Mouse (Mus musculus): ENCODE results near the gene Rbfox3. TPM values are rescaled to one million over a fixed set of nuclear protein-coding genes. Genes with fewer than 3 reads are reported as not detected.

Rbfox3 gene
- polyA plus RNA-seq, 1 experiment from 2014 or later = 54.9 TPM

DNA sequence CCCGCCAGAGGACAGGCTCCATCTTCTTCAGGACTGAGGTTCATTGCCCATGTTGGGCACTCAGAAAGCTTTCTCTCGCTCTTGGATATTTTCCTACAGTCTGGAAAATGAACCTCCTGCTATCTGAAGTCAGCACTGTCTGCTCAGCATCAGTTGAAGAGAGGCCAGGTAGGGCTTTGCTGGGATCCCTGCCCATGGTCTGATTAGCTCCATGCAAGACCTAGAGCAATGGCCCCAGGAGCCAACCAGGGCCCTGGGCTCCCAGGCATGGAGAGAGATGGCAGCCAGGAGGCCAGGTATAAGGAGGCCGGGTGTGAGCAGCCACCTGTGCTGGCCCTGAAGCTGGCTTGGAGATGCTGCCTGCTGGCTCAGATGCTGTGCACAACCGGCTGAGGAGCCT, 198.6 kb downstream of the Rbfox3 start:
- ATAC-seq = no peak

DNA sequence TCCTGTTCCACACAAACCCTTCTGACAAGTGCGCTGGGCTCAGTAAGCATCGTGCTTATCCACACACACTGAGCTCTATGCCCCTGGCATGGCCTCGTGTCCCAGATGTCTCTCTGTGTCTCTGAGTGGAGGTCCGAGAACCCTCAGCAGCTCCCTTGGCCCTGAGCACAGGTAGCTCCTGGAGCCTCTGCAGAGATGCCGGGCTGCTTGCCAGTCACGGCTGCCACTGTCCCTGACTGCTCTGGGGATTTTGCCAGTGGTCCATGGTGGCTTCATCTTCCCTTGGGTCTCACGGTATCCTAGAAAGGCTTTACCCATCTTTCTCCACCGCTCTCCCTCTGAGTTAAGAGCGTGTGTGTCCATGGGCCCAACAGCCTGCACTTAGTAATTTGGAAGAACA, 199.3 kb downstream of the Rbfox3 start:
- ATAC-seq = no peak

More for the DNA sequence above, 198.6 kb downstream of the Rbfox3 start:
- peaks cover 35% of the 10 kb centered on the region for H3K4me1 ChIP-seq (ENCODE audit: control insufficient read depth, insufficient read depth, low read length)
- H3K4me3 ChIP-seq (ENCODE audit: low read depth, low read length) = no peak overlapping the region
- H3K36me3 ChIP-seq (ENCODE audit: control insufficient read depth, insufficient read depth, low read length) = no peaks in the 10 kb centered on the region
- H3K9ac ChIP-seq (ENCODE audit: low read depth, low read length) = no peak overlapping the region
- WGBS = 62% methylated on average over 4 of the region's 4 CpGs
- no peak overlapping the region for H3K4me2 ChIP-seq (ENCODE audit: low read length)
- no peaks in the 10 kb centered on the region for H3K9me3 ChIP-seq (replicated peaks; ENCODE audit: control insufficient read depth, low read length, poor library complexity, severe bottlenecking)
- no peaks in the 10 kb centered on the region for H3K27me3 ChIP-seq (ENCODE audit: control insufficient read depth, insufficient read depth, low read depth, low read length)
- peak overlapping the region; percentile 23 for H3K27ac ChIP-seq (ENCODE audit: low read length)

DNA sequence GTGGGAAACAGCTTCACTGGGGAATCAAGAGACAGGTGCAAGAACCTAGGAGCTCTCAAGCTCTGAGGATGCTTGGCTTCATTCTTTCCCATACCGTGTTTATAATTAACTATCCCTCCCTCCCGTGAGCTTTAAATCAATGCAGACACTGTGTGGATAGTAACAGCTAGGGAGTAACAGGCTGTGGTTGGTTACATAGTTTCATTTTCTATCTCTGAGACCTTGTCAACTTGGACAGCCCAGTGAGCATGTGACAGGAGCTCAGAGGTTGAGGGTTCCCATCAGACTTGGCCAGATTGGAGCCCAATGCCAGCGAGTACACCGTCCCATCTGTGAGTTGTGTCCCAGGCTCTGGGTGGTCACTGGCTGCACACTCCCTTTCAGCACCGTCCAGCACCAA, 201.4 kb downstream of the Rbfox3 start:
- no peaks in the 10 kb centered on the region for H3K36me3 ChIP-seq (ENCODE audit: control insufficient read depth, insufficient read depth, low read length)

More for the DNA sequence above, 199.3 kb downstream of the Rbfox3 start:
- 74% methylated on average over 9 of the region's 9 CpGs for WGBS
- H3K9ac ChIP-seq (ENCODE audit: low read depth, low read length) = no peak overlapping the region
- H3K4me2 ChIP-seq (ENCODE audit: low read length) = no peak overlapping the region
- H3K9me3 ChIP-seq (replicated peaks; ENCODE audit: control insufficient read depth, low read length, poor library complexity, severe bottlenecking) = no peaks in the 10 kb centered on the region
- peaks cover 35% of the 10 kb centered on the region for H3K4me1 ChIP-seq (ENCODE audit: control insufficient read depth, insufficient read depth, low read length)
- H3K36me3 ChIP-seq (ENCODE audit: control insufficient read depth, insufficient read depth, low read length) = no peaks in the 10 kb centered on the region
- no peak overlapping the region for H3K4me3 ChIP-seq (ENCODE audit: low read depth, low read length)
- no peaks in the 10 kb centered on the region for H3K27me3 ChIP-seq (ENCODE audit: control insufficient read depth, insufficient read depth, low read depth, low read length)
- H3K27ac ChIP-seq (ENCODE audit: low read length) = 0 out of 2 replicates have a peak overlapping the region, but pooled peaks have one; percentile 26

DNA sequence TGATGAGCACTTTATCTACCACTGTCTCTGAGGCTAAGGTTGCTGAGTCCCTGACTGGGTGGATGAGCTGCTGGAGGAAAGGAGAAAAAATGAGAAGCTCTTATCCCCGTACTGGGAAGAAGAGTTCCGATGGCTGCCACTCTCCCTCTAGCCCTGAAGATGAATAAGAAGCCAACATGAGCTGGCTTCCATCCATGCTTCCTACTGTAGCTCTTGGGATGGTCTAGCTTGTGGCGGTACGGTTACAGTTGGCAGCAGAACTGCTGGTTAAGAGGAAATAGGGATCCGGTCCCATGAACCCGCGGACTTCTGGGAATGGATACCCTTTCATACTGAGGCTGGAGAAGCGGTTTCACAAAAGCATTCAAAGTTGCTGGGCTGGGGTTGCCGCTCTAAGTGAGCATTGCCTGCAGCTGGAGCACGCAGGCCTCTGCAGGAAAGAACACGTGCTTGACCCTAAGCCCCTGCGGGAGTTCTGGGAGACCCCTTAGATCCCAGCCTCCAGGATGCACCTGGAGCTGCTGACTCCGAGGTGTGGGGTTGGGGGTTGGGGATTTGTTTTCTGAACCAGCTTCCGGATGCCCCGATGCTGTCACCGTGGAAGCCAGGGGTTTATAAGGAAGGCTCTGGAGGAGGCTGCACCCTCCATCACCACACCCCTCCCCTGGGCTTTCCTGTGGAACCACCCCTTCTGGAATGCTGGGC, 215.0 kb downstream of the Rbfox3 start:
- Histone ChIP-seq H3K4me1 (ENCODE audit: control insufficient read depth, insufficient read depth, low read length) (peaks cover 18% of the 10 kb centered on the region; the same call in 1 of the 2 replicates), H3K36me3 (ENCODE audit: control insufficient read depth, insufficient read depth, low read length) (no peaks in the 10 kb centered on the region), H3K27ac (ENCODE audit: low read length) (no peak overlapping the region), H3K4me3 (ENCODE audit: low read depth, low read length) (no peak overlapping the region), H3K9ac (ENCODE audit: low read depth, low read length) (no peak overlapping the region), H3K27me3 (ENCODE audit: control insufficient read depth, insufficient read depth, low read depth, low read length) (no peaks in the 10 kb centered on the region), H3K4me2 (ENCODE audit: low read length) (no peak overlapping the region), H3K9me3 (replicated peaks; ENCODE audit: control insufficient read depth, low read length, poor library complexity, severe bottlenecking) (no peaks in the 10 kb centered on the region)
- 56% methylated on average over 16 of the region's 16 CpGs for WGBS
- ATAC-seq = no peak

More for the DNA sequence above, 201.4 kb downstream of the Rbfox3 start:
- no peaks in the 10 kb centered on the region for H3K9me3 ChIP-seq (replicated peaks; ENCODE audit: control insufficient read depth, low read length, poor library complexity, severe bottlenecking)
- H3K27ac ChIP-seq (ENCODE audit: low read length) = no peak overlapping the region
- peaks cover 26% of the 10 kb centered on the region for H3K4me1 ChIP-seq (ENCODE audit: control insufficient read depth, insufficient read depth, low read length)
- no peak for ATAC-seq
- no peak overlapping the region for H3K9ac ChIP-seq (ENCODE audit: low read depth, low read length)
- WGBS = 88% methylated on average over 5 of the region's 5 CpGs
- no peak overlapping the region for H3K4me3 ChIP-seq (ENCODE audit: low read depth, low read length)
- no peaks in the 10 kb centered on the region for H3K27me3 ChIP-seq (ENCODE audit: control insufficient read depth, insufficient read depth, low read depth, low read length)
- no peak overlapping the region for H3K4me2 ChIP-seq (ENCODE audit: low read length)

- 89% methylated on average over 7 of the region's 7 CpGs for WGBS
- Histone ChIP-seq H3K9ac (ENCODE audit: low read depth, low read length) (no peak overlapping the region), H3K4me1 (ENCODE audit: control insufficient read depth, insufficient read depth, low read length) (peaks cover 18% of the 10 kb centered on the region; the same call in 1 of the 2 replicates), H3K27me3 (ENCODE audit: control insufficient read depth, insufficient read depth, low read depth, low read length) (no peaks in the 10 kb centered on the region), H3K27ac (ENCODE audit: low read length) (no peak overlapping the region), H3K4me3 (ENCODE audit: low read depth, low read length) (no peak overlapping the region), H3K4me2 (ENCODE audit: low read length) (no peak overlapping the region), H3K36me3 (ENCODE audit: control insufficient read depth, insufficient read depth, low read length) (no peaks in the 10 kb centered on the region), H3K9me3 (replicated peaks; ENCODE audit: control insufficient read depth, low read length, poor library complexity, severe bottlenecking) (no peaks in the 10 kb centered on the region)
- no peak for ATAC-seq
These were observed 218.1 kb downstream of the Rbfox3 start for GRCm38 (mm10) chr11:118693276-118693675.

GRCm38 (mm10) chr11:118690262-118690661, 221.1 kb downstream of the Rbfox3 start:
- Histone ChIP-seq H3K27ac (ENCODE audit: low read length) (no peak overlapping the region), H3K4me1 (ENCODE audit: control insufficient read depth, insufficient read depth, low read length) (peaks cover 14% of the 10 kb centered on the region; the same call in 1 of the 2 replicates)
- WGBS = 87% methylated on average over 8 of the region's 8 CpGs

DNA sequence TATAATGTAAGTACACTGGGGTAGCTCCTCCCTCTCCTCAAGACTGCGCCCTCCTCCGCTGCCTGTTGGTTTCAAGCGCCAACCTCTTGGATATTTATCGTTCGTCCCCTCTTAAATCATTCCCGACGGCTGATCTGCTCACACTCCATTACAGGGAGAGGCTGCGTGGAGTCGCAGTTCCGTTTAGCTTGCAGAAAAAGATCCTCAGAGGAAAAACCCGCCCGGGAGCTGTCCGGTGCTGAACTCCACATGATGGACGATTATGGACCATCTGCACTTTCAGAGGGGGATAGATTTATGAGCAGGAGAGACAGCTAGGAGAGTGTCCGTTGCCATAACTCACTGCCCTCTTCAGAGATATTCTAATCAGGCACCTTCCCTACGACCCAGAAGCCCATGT, 226.0 kb downstream of the Rbfox3 start:
- Histone ChIP-seq H3K36me3 (ENCODE audit: control insufficient read depth, insufficient read depth, low read length) (no peaks in the 10 kb centered on the region), H3K4me3 (ENCODE audit: low read depth, low read length) (no peak overlapping the region), H3K4me2 (ENCODE audit: low read length) (no peak overlapping the region), H3K4me1 (ENCODE audit: control insufficient read depth, insufficient read depth, low read length) (peaks cover 20% of the 10 kb centered on the region), H3K9me3 (replicated peaks; ENCODE audit: control insufficient read depth, low read length, poor library complexity, severe bottlenecking) (no peaks in the 10 kb centered on the region), H3K27ac (ENCODE audit: low read length) (peak overlapping the region; percentile 1; the same call in 1 of the 2 replicates), H3K9ac (ENCODE audit: low read depth, low read length) (0 out of 2 replicates have a peak overlapping the region, but pooled peaks have one; percentile 16), H3K27me3 (ENCODE audit: control insufficient read depth, insufficient read depth, low read depth, low read length) (no peaks in the 10 kb centered on the region)
- no peak for ATAC-seq
- 12% methylated on average over 16 of the region's 16 CpGs for WGBS

More at GRCm38 (mm10) chr11:118690262-118690661, 221.1 kb downstream of the Rbfox3 start:
- no peak overlapping the region for H3K9ac ChIP-seq (ENCODE audit: low read depth, low read length)
- no peak overlapping the region for H3K4me2 ChIP-seq (ENCODE audit: low read length)
- H3K9me3 ChIP-seq (replicated peaks; ENCODE audit: control insufficient read depth, low read length, poor library complexity, severe bottlenecking) = no peaks in the 10 kb centered on the region
- no peak for ATAC-seq
- no peaks in the 10 kb centered on the region for H3K36me3 ChIP-seq (ENCODE audit: control insufficient read depth, insufficient read depth, low read length)
- H3K4me3 ChIP-seq (ENCODE audit: low read depth, low read length) = no peak overlapping the region
- H3K27me3 ChIP-seq (ENCODE audit: control insufficient read depth, insufficient read depth, low read depth, low read length) = no peaks in the 10 kb centered on the region

GRCm38 (mm10) chr11:118684665-118685064, 226.7 kb downstream of the Rbfox3 start:
- 82% methylated on average over 4 of the region's 4 CpGs for WGBS
- H3K4me1 ChIP-seq (ENCODE audit: control insufficient read depth, insufficient read depth, low read length) = peaks cover 28% of the 10 kb centered on the region
- H3K4me2 ChIP-seq (ENCODE audit: low read length) = no peak overlapping the region
- no peaks in the 10 kb centered on the region for H3K27me3 ChIP-seq (ENCODE audit: control insufficient read depth, insufficient read depth, low read depth, low read length)
- ATAC-seq = no peak
- H3K27ac ChIP-seq (ENCODE audit: low read length) = no peak overlapping the region
- no peak overlapping the region for H3K4me3 ChIP-seq (ENCODE audit: low read depth, low read length)
- H3K36me3 ChIP-seq (ENCODE audit: control insufficient read depth, insufficient read depth, low read length) = no peaks in the 10 kb centered on the region
- no peaks in the 10 kb centered on the region for H3K9me3 ChIP-seq (replicated peaks; ENCODE audit: control insufficient read depth, low read length, poor library complexity, severe bottlenecking)
- no peak overlapping the region for H3K9ac ChIP-seq (ENCODE audit: low read depth, low read length)

DNA sequence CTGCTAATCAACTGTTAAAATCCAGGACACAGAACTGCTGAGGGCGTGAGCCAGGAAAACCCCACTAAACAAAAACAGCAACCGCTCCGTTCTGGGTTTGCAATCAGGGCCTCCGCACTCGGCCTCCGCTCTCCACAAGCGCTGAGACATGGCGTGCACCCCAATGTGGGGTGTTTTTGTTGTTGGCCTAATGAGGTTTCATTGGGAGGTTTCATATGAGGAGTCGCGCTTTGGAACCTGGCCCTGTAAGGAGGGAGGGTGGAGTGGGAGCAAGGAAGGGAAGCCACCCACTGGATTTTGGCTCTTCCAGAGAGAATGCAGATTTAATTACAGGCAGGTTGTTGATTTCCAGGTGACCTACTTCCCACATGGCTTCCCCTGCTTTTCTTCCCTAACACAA, 230.7 kb downstream of the Rbfox3 start:
- no peaks in the 10 kb centered on the region for H3K27me3 ChIP-seq (ENCODE audit: control insufficient read depth, insufficient read depth, low read depth, low read length)
- no peaks in the 10 kb centered on the region for H3K36me3 ChIP-seq (ENCODE audit: control insufficient read depth, insufficient read depth, low read length)
- no peak overlapping the region for H3K9ac ChIP-seq (ENCODE audit: low read depth, low read length)
- H3K4me1 ChIP-seq (ENCODE audit: control insufficient read depth, insufficient read depth, low read length) = peaks cover 37% of the 10 kb centered on the region
- H3K27ac ChIP-seq (ENCODE audit: low read length) = no peak overlapping the region
- no peak overlapping the region for H3K4me3 ChIP-seq (ENCODE audit: low read depth, low read length)
- H3K4me2 ChIP-seq (ENCODE audit: low read length) = no peak overlapping the region
- no peaks in the 10 kb centered on the region for H3K9me3 ChIP-seq (replicated peaks; ENCODE audit: control insufficient read depth, low read length, poor library complexity, severe bottlenecking)
- 72% methylated on average over 10 of the region's 10 CpGs for WGBS
- no peak for ATAC-seq
